In genomic region chr3:54693056-54693415, GRCm38 (mm10) we compare ENCODE assay signal across 8 mouse cellular contexts. TPM values are rescaled to one million over a fixed set of nuclear protein-coding genes. Genes with fewer than 3 reads are reported as not detected.
DNase-seq lines count a peak whose midpoint lies in the region; ATAC-seq and TF ChIP-seq lines count a peak whose summit lies in the region.

No protein-coding gene starts in this region.

- H3K36me3 ChIP-seq in lung, embryonic 16.5 days (ENCODE audit: control insufficient read depth, insufficient read depth, low read length) = peaks cover 8% of the 10 kb centered on the region; the same call in 1 of the 2 replicates
- H3K36me3 ChIP-seq in embryonic facial prominence, embryonic 15.5 days = peaks cover 23% of the 10 kb centered on the region; the same call in 1 of the 2 replicates
- H3K36me3 ChIP-seq in limb, embryonic 14.5 days (ENCODE audit: control insufficient read depth, insufficient read depth, low read length) = peaks cover 30% of the 10 kb centered on the region
- H3K36me3 ChIP-seq in stomach, embryonic 15.5 days = peaks cover 11% of the 10 kb centered on the region; the same call in 1 of the 2 replicates

- peak; percentile 3; the same call in 1 of the 2 replicates for ATAC-seq in lung, embryonic 16.5 days (ENCODE audit: low read depth)
- no peak for ATAC-seq in embryonic facial prominence, embryonic 15.5 days (ENCODE audit: insufficient number of reproducible peaks, low FRiP score, low TSS enrichment, low read depth)
- 0 out of 2 replicates have a peak, but pooled peaks have one; percentile 0 for ATAC-seq in limb, embryonic 14.5 days (ENCODE audit: low FRiP score, low read depth)
- ATAC-seq in stomach, embryonic 15.5 days (ENCODE audit: insufficient read depth, low FRiP score, low read depth) = 0 out of 2 replicates have a peak, but pooled peaks have one; percentile 0

- DNase-seq in lung, postnatal 10 days = no peak
- DNase-seq in limb, embryonic 14.5 days (ENCODE audit: low spot score) = peak; percentile 38
- DNase-seq in left cerebral cortex, postnatal 14 days (ENCODE audit: low spot score in 2 of 2) = no peak
- no peak for DNase-seq in adrenal gland, adult 8-10 months
- no peak for DNase-seq in frontal cortex, adult 2 months (ENCODE audit: extremely low spot score in 1 of 2, low spot score in 1 of 2)

- peak overlapping the region; percentile 84 for H3K4me3 ChIP-seq in lung, embryonic 16.5 days (ENCODE audit: low read length)
- H3K4me3 ChIP-seq in embryonic facial prominence, embryonic 15.5 days (replicated peaks) = peak overlapping the region; percentile 79
- peak overlapping the region; percentile 72 for H3K4me3 ChIP-seq in limb, embryonic 14.5 days (replicated peaks; ENCODE audit: low read length)
- H3K4me3 ChIP-seq in stomach, embryonic 15.5 days (replicated peaks) = peak overlapping the region; percentile 77

- H3K9ac ChIP-seq in lung, embryonic 16.5 days (ENCODE audit: low read length) = peak overlapping the region; percentile 85
- H3K9ac ChIP-seq in embryonic facial prominence, embryonic 15.5 days = peak overlapping the region; percentile 58
- peak overlapping the region; percentile 69 for H3K9ac ChIP-seq in limb, embryonic 14.5 days (ENCODE audit: low read depth, low read length, severe bottlenecking)
- peak overlapping the region; percentile 65 for H3K9ac ChIP-seq in stomach, embryonic 15.5 days

- TF ChIP-seq POLR2A in limb, embryonic 14.5 days (IDR thresholded peaks at IDR 0.05; ENCODE audit: borderline replicate concordance, extremely low read depth, insufficient read depth, insufficient read length) = no peak

- no peaks in the 10 kb centered on the region for H3K27me3 ChIP-seq in lung, embryonic 16.5 days (ENCODE audit: control insufficient read depth, insufficient read depth, low read depth, low read length)
- no peaks in the 10 kb centered on the region for H3K27me3 ChIP-seq in embryonic facial prominence, embryonic 15.5 days
- H3K27me3 ChIP-seq in limb, embryonic 14.5 days (ENCODE audit: control insufficient read depth, insufficient read depth, low read length) = no peaks in the 10 kb centered on the region
- 0 out of 2 replicates have a peak, but pooled peaks cover 3% of the 10 kb centered on the region for H3K27me3 ChIP-seq in stomach, embryonic 15.5 days (replicated peaks)

- H3K9me3 ChIP-seq in lung, embryonic 16.5 days (ENCODE audit: control insufficient read depth, low read length) = no peaks in the 10 kb centered on the region
- H3K9me3 ChIP-seq in embryonic facial prominence, embryonic 15.5 days (replicated peaks) = no peaks in the 10 kb centered on the region
- H3K9me3 ChIP-seq in limb, embryonic 14.5 days (ENCODE audit: control insufficient read depth, low read length) = no peaks in the 10 kb centered on the region
- no peaks in the 10 kb centered on the region for H3K9me3 ChIP-seq in stomach, embryonic 15.5 days

- peak overlapping the region; percentile 61 for H3K4me2 ChIP-seq in lung, embryonic 16.5 days (ENCODE audit: low read depth, low read length)
- peak overlapping the region; percentile 75 for H3K4me2 ChIP-seq in embryonic facial prominence, embryonic 15.5 days (replicated peaks)
- peak overlapping the region; percentile 44 for H3K4me2 ChIP-seq in limb, embryonic 14.5 days (replicated peaks; ENCODE audit: low read depth, low read length, severe bottlenecking)
- peak overlapping the region; percentile 56 for H3K4me2 ChIP-seq in stomach, embryonic 15.5 days

- WGBS in lung, embryonic 16.5 days = under 1% methylated on average over 8 of the region's 8 CpGs
- under 1% methylated on average over 8 of the region's 8 CpGs for WGBS in embryonic facial prominence, embryonic 15.5 days
- 0% methylated on average over 8 of the region's 8 CpGs for WGBS in limb, embryonic 14.5 days
- 0% methylated on average over 8 of the region's 8 CpGs for WGBS in stomach, embryonic 15.5 days

- intact Hi-C loops in left cerebral cortex, postnatal 14 days (cut with DNase I) = loop anchor here (5.0 kb wide), 1 partner anchor 536 kb away; the partner anchor contains the start of gene Trpc4

- peaks cover 6% of the 10 kb centered on the region; the same call in 1 of the 2 replicates for H3K4me1 ChIP-seq in lung, embryonic 16.5 days (replicated peaks; ENCODE audit: control insufficient read depth, insufficient read depth, low read length)
- peaks cover 6% of the 10 kb centered on the region; the same call in 1 of the 2 replicates for H3K4me1 ChIP-seq in embryonic facial prominence, embryonic 15.5 days
- peaks cover 9% of the 10 kb centered on the region; the same call in 1 of the 2 replicates for H3K4me1 ChIP-seq in limb, embryonic 14.5 days (ENCODE audit: control insufficient read depth, insufficient read depth, low read length)
- H3K4me1 ChIP-seq in stomach, embryonic 15.5 days = 0 out of 2 replicates have a peak, but pooled peaks cover 3% of the 10 kb centered on the region

- peak overlapping the region; percentile 92 for H3K27ac ChIP-seq in lung, embryonic 16.5 days (ENCODE audit: low read length)
- H3K27ac ChIP-seq in embryonic facial prominence, embryonic 15.5 days (replicated peaks) = peak overlapping the region; percentile 93
- H3K27ac ChIP-seq in limb, embryonic 14.5 days (replicated peaks; ENCODE audit: low read depth, low read length) = peak overlapping the region; percentile 90
- H3K27ac ChIP-seq in stomach, embryonic 15.5 days = peak overlapping the region; percentile 89

RNA-seq across cellular contexts. Expression of gene Supt20, which starts 0.4 kb away (rescaled TPM):
- polyA plus RNA-seq in lung, embryonic 16.5 days (2015; fragmentation: Nextera tagmentation; extraction: Ambion mirVana) = 97.1 and 98.8 TPM in 2 replicates
- 94.0 and 107 TPM in 2 replicates for polyA plus RNA-seq in embryonic facial prominence, embryonic 15.5 days (2015; fragmentation: Nextera tagmentation; extraction: Ambion mirVana)
- polyA plus RNA-seq in limb, embryonic 14.5 days (2012; rRNA removed) = 146 and 155 TPM in 2 replicates
- 110 and 116 TPM in 2 replicates for polyA plus RNA-seq in limb, embryonic 14.5 days (2014; fragmentation: Nextera tagmentation; extraction: Ambion mirVana)
- 81.1 and 85.0 TPM in 2 replicates for polyA plus RNA-seq in stomach, embryonic 15.5 days (2015; fragmentation: Nextera tagmentation; extraction: Ambion mirVana)
- total RNA-seq in left cerebral cortex, postnatal 14 days (2021) = 10 to 100 TPM; 37.6 to 43.5 TPM
- 10 to 100 TPM; 35.7 to 66.3 (median 50.8) TPM for total RNA-seq in adrenal gland, adult 8-10 months (2022)
- 61.2 and 68.3 TPM in 2 replicates for polyA plus RNA-seq in frontal cortex, adult 2 months (2012; rRNA removed)

RNA-seq across cellular contexts. Expression of gene Gm21958, which starts 21.1 kb away (rescaled TPM):
- polyA plus RNA-seq in lung, embryonic 16.5 days (2015; fragmentation: Nextera tagmentation; extraction: Ambion mirVana) = 0.67 TPM in 1 of 2 replicates, not detected in the other
- polyA plus RNA-seq in embryonic facial prominence, embryonic 15.5 days (2015; fragmentation: Nextera tagmentation; extraction: Ambion mirVana) = 0.45 TPM in 1 of 2 replicates, not detected in the other
- polyA plus RNA-seq in limb, embryonic 14.5 days (2012; rRNA removed) = not detected in 2 replicates
- 1.9 TPM in 1 of 2 replicates, not detected in the other for polyA plus RNA-seq in limb, embryonic 14.5 days (2014; fragmentation: Nextera tagmentation; extraction: Ambion mirVana)
- 0.79 TPM in 1 of 2 replicates, not detected in the other for polyA plus RNA-seq in stomach, embryonic 15.5 days (2015; fragmentation: Nextera tagmentation; extraction: Ambion mirVana)
- not detected for total RNA-seq in left cerebral cortex, postnatal 14 days (2021)
- not detected for total RNA-seq in adrenal gland, adult 8-10 months (2022)
- not detected in 2 replicates for polyA plus RNA-seq in frontal cortex, adult 2 months (2012; rRNA removed)

RNA-seq across cellular contexts. Expression of gene Exosc8, which starts 42.2 kb away (rescaled TPM):
- polyA plus RNA-seq in lung, embryonic 16.5 days (2015; fragmentation: Nextera tagmentation; extraction: Ambion mirVana) = 119 and 123 TPM in 2 replicates
- 100 and 104 TPM in 2 replicates for polyA plus RNA-seq in embryonic facial prominence, embryonic 15.5 days (2015; fragmentation: Nextera tagmentation; extraction: Ambion mirVana)
- 111 and 130 TPM in 2 replicates for polyA plus RNA-seq in limb, embryonic 14.5 days (2012; rRNA removed)
- polyA plus RNA-seq in limb, embryonic 14.5 days (2014; fragmentation: Nextera tagmentation; extraction: Ambion mirVana) = 109 and 119 TPM in 2 replicates
- 104 and 109 TPM in 2 replicates for polyA plus RNA-seq in stomach, embryonic 15.5 days (2015; fragmentation: Nextera tagmentation; extraction: Ambion mirVana)
- 10 to 100 TPM; 24.4 to 33.0 TPM for total RNA-seq in left cerebral cortex, postnatal 14 days (2021)
- 10 to 100 TPM; 28.5 to 47.2 (median 40.2) TPM for total RNA-seq in adrenal gland, adult 8-10 months (2022)
- 48.6 and 49.4 TPM in 2 replicates for polyA plus RNA-seq in frontal cortex, adult 2 months (2012; rRNA removed)

RNA-seq across cellular contexts. Expression of gene Alg5, which starts 42.3 kb away (rescaled TPM):
- polyA plus RNA-seq in lung, embryonic 16.5 days (2015; fragmentation: Nextera tagmentation; extraction: Ambion mirVana) = 50.5 and 51.9 TPM in 2 replicates
- polyA plus RNA-seq in embryonic facial prominence, embryonic 15.5 days (2015; fragmentation: Nextera tagmentation; extraction: Ambion mirVana) = 58.4 TPM in 2 replicates
- 33.7 and 43.0 TPM in 2 replicates for polyA plus RNA-seq in limb, embryonic 14.5 days (2012; rRNA removed)
- 63.8 and 67.5 TPM in 2 replicates for polyA plus RNA-seq in limb, embryonic 14.5 days (2014; fragmentation: Nextera tagmentation; extraction: Ambion mirVana)
- polyA plus RNA-seq in stomach, embryonic 15.5 days (2015; fragmentation: Nextera tagmentation; extraction: Ambion mirVana) = 63.8 and 65.6 TPM in 2 replicates
- 10 to 100 TPM; 20.2 to 21.0 TPM for total RNA-seq in left cerebral cortex, postnatal 14 days (2021)
- 10 to 100 TPM; 40.0 to 49.7 (median 41.0) TPM for total RNA-seq in adrenal gland, adult 8-10 months (2022)
- 24.7 and 29.4 TPM in 2 replicates for polyA plus RNA-seq in frontal cortex, adult 2 months (2012; rRNA removed)
